In the genomic region with DNA sequence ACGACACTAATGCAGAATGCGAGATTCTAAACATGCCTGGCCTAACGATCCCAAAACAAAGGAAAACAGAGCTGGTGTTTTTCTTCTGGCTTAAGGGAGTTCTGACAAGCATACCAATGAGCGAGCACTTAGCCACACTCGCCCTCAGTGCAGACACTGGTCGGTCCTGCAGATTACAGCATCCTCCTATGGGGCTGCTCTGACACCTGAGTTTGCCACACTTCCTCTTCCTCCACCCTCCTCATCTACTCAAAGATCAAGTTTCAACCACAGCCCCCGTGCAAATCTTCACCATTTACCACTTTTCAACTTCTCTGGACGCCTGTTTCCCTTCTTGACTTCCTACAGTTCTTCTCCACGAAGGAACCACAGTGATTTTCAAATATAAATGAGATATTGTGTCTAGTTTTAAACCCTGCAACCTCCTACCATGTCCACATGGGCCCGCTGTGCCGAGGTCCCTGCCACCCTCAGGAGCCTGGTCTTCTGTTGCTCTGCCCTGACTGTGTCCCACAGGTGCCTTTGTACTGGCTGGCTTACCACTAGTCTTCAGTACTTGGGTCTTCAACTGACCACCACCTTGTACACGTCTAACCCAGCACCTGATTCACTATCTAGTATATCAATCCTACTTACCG, we compare ENCODE assay signal across 15 mouse cellular contexts. TPM values are rescaled to one million over a fixed set of nuclear protein-coding genes. Genes with fewer than 3 reads are reported as not detected.
DNase-seq lines count a peak whose midpoint lies in the region; ATAC-seq and TF ChIP-seq lines count a peak whose summit lies in the region.
"Had no signal": no experiment of that assay in that cellular context is flagged by ENCODE, and none has a peak within 500 bp of the region (broad histone marks: within the 10 kb centered on the region; RNA-seq: fewer than 3 reads in every experiment).

No protein-coding gene starts in this region.

- no peak for TF ChIP-seq CTCF in layer of hippocampus, adult 2 months (conservative IDR thresholded peaks at IDR 0.05)

- no peak overlapping the region for H3K9ac ChIP-seq in midbrain, embryonic 14.5 days (replicated peaks; ENCODE audit: low read length)

- peaks cover 20% of the 10 kb centered on the region for H3K36me3 ChIP-seq in midbrain, embryonic 14.5 days (ENCODE audit: control insufficient read depth, insufficient read depth, low read length)

- H3K9me3 ChIP-seq in midbrain, embryonic 14.5 days (ENCODE audit: control insufficient read depth, low read length), result no peaks in the 10 kb centered on the region
- H3K9me3 ChIP-seq: forebrain, embryonic 10.5 days; megakaryocyte, embryonic 14.5 days had no signal

- no peak overlapping the region for H3K4me3 ChIP-seq in layer of hippocampus, adult 2 months
- no peak overlapping the region for H3K4me3 ChIP-seq in midbrain, embryonic 14.5 days (replicated peaks; ENCODE audit: low read depth, low read length)
- H3K4me3 ChIP-seq: forebrain, embryonic 10.5 days; megakaryocyte, embryonic 14.5 days had no signal

- DNase-seq in layer of hippocampus, adult 2 months (ENCODE audit: low spot score in 2 of 2), result no peak
- no peak for DNase-seq in layer of hippocampus, postnatal 36 days
- peak; percentile 44 for DNase-seq in CD4-positive, CD25-positive, alpha-beta regulatory T cell, adult 2 months (ENCODE audit: low read depth, low spot score)
- DNase-seq in midbrain, embryonic 14.5 days, result peak; percentile 31
- DNase-seq in cerebellum, adult 8-10 months, result no peak
- DNase-seq in testis, postnatal 14 days (ENCODE audit: low spot score), result no peak
- DNase-seq: cerebellum, adult 11 months; kidney, postnatal 10 days; right cerebral cortex, postnatal 25 days had no signal

- ATAC-seq in activated CD4-positive, CD25-positive, alpha-beta regulatory T cell, adult 4 months, result peak; percentile 43
- peak; percentile 46; the same call in 1 of the 2 replicates for ATAC-seq in midbrain, embryonic 14.5 days (ENCODE audit: low FRiP score, low TSS enrichment)
- ATAC-seq: intestine, postnatal 0 days; lung, postnatal 0 days; Patski had no signal

- peak overlapping the region; percentile 74 for H3K27ac ChIP-seq in layer of hippocampus, adult 2 months
- 0 out of 2 replicates have a peak overlapping the region, but pooled peaks have one; percentile 17 for H3K27ac ChIP-seq in midbrain, embryonic 14.5 days (replicated peaks; ENCODE audit: low read depth, low read length)
- H3K27ac ChIP-seq: forebrain, embryonic 10.5 days had no signal

- H3K4me1 ChIP-seq in midbrain, embryonic 14.5 days (ENCODE audit: control insufficient read depth, insufficient read depth, low read length), result no peaks in the 10 kb centered on the region

- H3K27me3 ChIP-seq in midbrain, embryonic 14.5 days (ENCODE audit: control insufficient read depth, insufficient read depth, low read length), result no peaks in the 10 kb centered on the region
- H3K27me3 ChIP-seq: megakaryocyte, embryonic 14.5 days; Patski had no signal

- 73% methylated on average over 13 of the region's 13 CpGs for WGBS in midbrain, embryonic 14.5 days

- no peak overlapping the region for H3K4me2 ChIP-seq in midbrain, embryonic 14.5 days (ENCODE audit: low read length)

RNA-seq across cellular contexts. Expression of gene Xxylt1, which starts 55.5 kb away (rescaled TPM):
- total RNA-seq in layer of hippocampus, adult 2 months (2021), result 10 to 100 TPM; 18.2 to 19.0 TPM
- total RNA-seq in layer of hippocampus, postnatal 36 days (2021), result 10 to 100 TPM; 16.3 to 17.8 TPM
- polyA plus RNA-seq in activated CD4-positive, CD25-positive, alpha-beta regulatory T cell, adult 4 months (2017; shearing (Covaris generic)), result 10 to 100 TPM; 17.0 to 27.9 TPM
- polyA plus RNA-seq in midbrain, embryonic 14.5 days (2014; fragmentation: Nextera tagmentation; extraction: Ambion mirVana), result 13.3 and 14.4 TPM in 2 replicates

Comparison
In these comparisons a context has a peak if more than half of its experiments do, and no peak if none do; other contexts are left out.
1. DNase-seq: peak in CD4-positive, CD25-positive, alpha-beta regulatory T cell, adult 2 months (single experiment) and midbrain, embryonic 14.5 days (single experiment); none in layer of hippocampus, adult 2 months (0 of 2), layer of hippocampus, postnatal 36 days (0 of 2), cerebellum, adult 8-10 months (single experiment) and testis, postnatal 14 days (single experiment).